ENCODE assay signal across 15 mouse cellular contexts in genomic region chr2:44535760-44536159, GRCm38 (mm10).
DNase-seq lines count a peak whose midpoint lies in the region; ATAC-seq and TF ChIP-seq lines count a peak whose summit lies in the region.
"Had no signal": no experiment of that assay in that cellular context is flagged by ENCODE, and none has a peak within 500 bp of the region (broad histone marks: within the 10 kb centered on the region; RNA-seq: fewer than 3 reads in every experiment).

No protein-coding gene starts in this region.

- 81% methylated on average over 11 of the region's 11 CpGs for WGBS in forebrain, postnatal 0 days
- 90% methylated on average over 11 of the region's 11 CpGs for WGBS in forebrain, embryonic 14.5 days

- no peak for TF ChIP-seq CTCF in forebrain, postnatal 0 days (IDR thresholded peaks at IDR 0.05; ENCODE audit: low read depth)

- DNase-seq in forebrain, postnatal 0 days = no peak
- DNase-seq in forebrain, embryonic 14.5 days (ENCODE audit: low spot score) = no peak
- DNase-seq in lung, postnatal 10 days = peak; percentile 11
- DNase-seq in lung, postnatal 4 days = no peak
- peak; percentile 67 for DNase-seq in gastrocnemius, postnatal 25 days
- DNase-seq in skeletal muscle tissue, adult 2 months (ENCODE audit: low read depth, low spot score) = peak; percentile 44
- DNase-seq in spleen, adult 12 weeks (ENCODE audit: low spot score) = no peak
- no peak for DNase-seq in spleen, postnatal 10 days (ENCODE audit: low spot score in 2 of 2)
- DNase-seq: B cell, adult 2 months; kidney, postnatal 36 days; thymus, adult 18-20 months had no signal

- no peaks in the 10 kb centered on the region for H3K36me3 ChIP-seq in forebrain, postnatal 0 days (ENCODE audit: insufficient read depth)
- no peaks in the 10 kb centered on the region for H3K36me3 ChIP-seq in forebrain, embryonic 14.5 days (ENCODE audit: control insufficient read depth, insufficient read depth, low read length)
- H3K36me3 ChIP-seq: forebrain, embryonic 12.5 days; intestine, embryonic 15.5 days; midbrain, embryonic 10.5 days had no signal

- no peak overlapping the region for H3K4me3 ChIP-seq in forebrain, postnatal 0 days (ENCODE audit: low read depth, low read length)
- H3K4me3 ChIP-seq in forebrain, embryonic 14.5 days (ENCODE audit: low read depth, low read length) = no peak overlapping the region
- H3K4me3 ChIP-seq: forebrain, embryonic 12.5 days; intestine, embryonic 15.5 days; midbrain, embryonic 10.5 days had no signal

- no peaks in the 10 kb centered on the region for H3K27me3 ChIP-seq in forebrain, postnatal 0 days (ENCODE audit: insufficient read depth, low read length)
- H3K27me3 ChIP-seq in forebrain, embryonic 14.5 days (replicated peaks; ENCODE audit: control insufficient read depth, insufficient read depth, low read length) = no peaks in the 10 kb centered on the region
- H3K27me3 ChIP-seq: forebrain, embryonic 12.5 days; intestine, embryonic 15.5 days had no signal

- no peak overlapping the region for H3K4me2 ChIP-seq in forebrain, postnatal 0 days (ENCODE audit: low read depth)
- H3K4me2 ChIP-seq in forebrain, embryonic 14.5 days (ENCODE audit: low read length) = no peak overlapping the region
- H3K4me2 ChIP-seq: forebrain, embryonic 12.5 days; intestine, embryonic 15.5 days had no signal

- H3K9ac ChIP-seq in forebrain, postnatal 0 days = no peak overlapping the region
- H3K9ac ChIP-seq in forebrain, embryonic 14.5 days (ENCODE audit: low read length) = no peak overlapping the region
- H3K9ac ChIP-seq: forebrain, embryonic 12.5 days; intestine, embryonic 15.5 days had no signal

- H3K9me3 ChIP-seq in forebrain, postnatal 0 days (ENCODE audit: low read length) = no peaks in the 10 kb centered on the region
- no peaks in the 10 kb centered on the region for H3K9me3 ChIP-seq in forebrain, embryonic 14.5 days (replicated peaks; ENCODE audit: control insufficient read depth, low read length)
- H3K9me3 ChIP-seq: forebrain, embryonic 12.5 days; intestine, embryonic 15.5 days; midbrain, embryonic 10.5 days had no signal

- peak; percentile 50 for ATAC-seq in forebrain, postnatal 0 days
- no peak for ATAC-seq in forebrain, embryonic 14.5 days
- ATAC-seq: intestine, embryonic 15.5 days; lung, postnatal 0 days had no signal

- no peaks in the 10 kb centered on the region for H3K4me1 ChIP-seq in forebrain, postnatal 0 days (ENCODE audit: insufficient read depth)
- H3K4me1 ChIP-seq in forebrain, embryonic 14.5 days (ENCODE audit: control insufficient read depth, insufficient read depth, low read length) = no peaks in the 10 kb centered on the region
- H3K4me1 ChIP-seq: forebrain, embryonic 12.5 days; intestine, embryonic 15.5 days had no signal

- H3K27ac ChIP-seq in forebrain, postnatal 0 days (ENCODE audit: low read depth, low read length) = no peak overlapping the region
- no peak overlapping the region for H3K27ac ChIP-seq in forebrain, embryonic 14.5 days (ENCODE audit: low read depth, low read length)
- H3K27ac ChIP-seq: forebrain, embryonic 12.5 days; intestine, embryonic 15.5 days; midbrain, embryonic 10.5 days had no signal

Comparison
In these comparisons a context has a peak if more than half of its experiments do, and no peak if none do; other contexts are left out.
1. DNase-seq: peak in lung, postnatal 10 days (single experiment), gastrocnemius, postnatal 25 days (single experiment) and skeletal muscle tissue, adult 2 months (single experiment); none in forebrain, postnatal 0 days (single experiment), forebrain, embryonic 14.5 days (single experiment), lung, postnatal 4 days (0 of 2), spleen, adult 12 weeks (single experiment) and spleen, postnatal 10 days (0 of 2).